Mouse (Mus musculus) MEL (cell line): Measurements from ENCODE around the gene Tnpo1. TPM values are rescaled to one million over a fixed set of nuclear protein-coding genes. Genes with fewer than 3 reads are reported as not detected.

Source experiments
- DNase-seq: peaks from one replicate; pipeline ENCODE4 v3.0.0; 2011; ENCODE audit warnings: low read depth, low spot score
- H3K27ac ChIP-seq: 2 replicates; pipeline ENCODE4 v1.5.1; 2012; ENCODE audit warnings: low read depth, mild to moderate bottlenecking, control low read depth, low read length, moderate library complexity; ENCODE audit not compliant: control insufficient read depth
- H3K27me3 ChIP-seq, 2 experiments: fragments of 150-350 bp in 1 of 2; sonication (generic) in 1 of 2; 2 replicates each; pipeline ENCODE4 v1.6.1; 2012; ENCODE audit warnings: low read length in 2 of 2, mild to moderate bottlenecking in 2 of 2, improper control_type of control experiment in 1 of 2, moderate library complexity in 1 of 2; ENCODE audit not compliant: insufficient read depth in 2 of 2, control insufficient read depth in 1 of 2
- H3K36me3 ChIP-seq, 2 experiments: 2 replicates each; pipeline ENCODE4 v1.6.1; 2012 to 2014; ENCODE audit warnings: low read length in 2 of 2, improper control_type of control experiment in 1 of 2, inconsistent platforms in 1 of 2, mild to moderate bottlenecking in 1 of 2; ENCODE audit not compliant: insufficient read depth in 2 of 2, control insufficient read depth in 1 of 2
- H3K4me1 ChIP-seq, 2 experiments: fragments of 150-350 bp in 1 of 2; sonication (generic) in 1 of 2; 2 replicates each; pipeline ENCODE4 v1.6.1; 2012; ENCODE audit warnings: low read length in 2 of 2, improper control_type of control experiment in 1 of 2, mild to moderate bottlenecking in 1 of 2; ENCODE audit not compliant: insufficient read depth in 2 of 2, control insufficient read depth in 1 of 2
- H3K4me3 ChIP-seq, 2 experiments: fragments of 150-350 bp in 1 of 2; sonication (generic) in 1 of 2; 2 replicates each; pipeline ENCODE4 v1.5.1; 2012; ENCODE audit warnings: low read depth in 2 of 2, low read length in 2 of 2, mild to moderate bottlenecking in 2 of 2, moderate library complexity in 2 of 2, control low read depth in 1 of 2, improper control_type of control experiment in 1 of 2; ENCODE audit not compliant: control insufficient read depth in 1 of 2, insufficient read depth in 1 of 2
- H3K79me2 ChIP-seq: 2 replicates; pipeline ENCODE4 v1.6.1; 2012; ENCODE audit warnings: mild to moderate bottlenecking, low read length, moderate library complexity; ENCODE audit not compliant: control insufficient read depth, poor library complexity, insufficient read depth
- H3K9ac ChIP-seq: 2 replicates; pipeline ENCODE4 v1.6.1; 2012; ENCODE audit warnings: low read depth, mild to moderate bottlenecking, control low read depth, low read length, moderate library complexity; ENCODE audit not compliant: control insufficient read depth, poor library complexity, severe bottlenecking
- H3K9me3 ChIP-seq: fragments of 150-350 bp; sonication (generic); replicated peaks from 2 replicates; pipeline ENCODE4 v1.6.1; 2012; ENCODE audit warnings: mild to moderate bottlenecking, low read length, improper control_type of control experiment, moderate library complexity; ENCODE audit not compliant: insufficient read depth
- CHD1 ChIP-seq: IDR thresholded peaks from 2 replicates; pipeline ENCODE4 v1.6.1; 2012; ENCODE audit warnings: low read depth, mild to moderate bottlenecking, inconsistent platforms, low read length, improper control_type of control experiment
- ELF1 ChIP-seq: IDR thresholded peaks from 2 replicates; pipeline ENCODE4 v1.6.1; 2014; ENCODE audit warnings: low read depth, mild to moderate bottlenecking, inconsistent platforms, low read length, improper control_type of control experiment, moderate library complexity
- ETS1 ChIP-seq: IDR thresholded peaks from 2 replicates; pipeline ENCODE4 v1.6.1; 2012; ENCODE audit warnings: low read depth, mild to moderate bottlenecking, inconsistent platforms, low read length, improper control_type of control experiment, moderate library complexity
- GATA1 ChIP-seq: IDR thresholded peaks from 2 replicates; pipeline ENCODE4 v1.6.1; 2011; ENCODE audit warnings: low read depth, low read length, improper control_type of control experiment
- HCFC1 ChIP-seq: IDR thresholded peaks from 2 replicates; pipeline ENCODE4 v1.6.1; 2012; ENCODE audit warnings: low read depth, mild to moderate bottlenecking, inconsistent platforms, low read length, improper control_type of control experiment, moderate library complexity
- KAT2A ChIP-seq: conservative IDR thresholded peaks from 2 replicates; pipeline ENCODE4 v1.6.1; 2012; ENCODE audit warnings: low read depth, low read length, improper control_type of control experiment, inconsistent platforms
- MAZ ChIP-seq: IDR thresholded peaks from 2 replicates; pipeline ENCODE4 v1.6.1; 2012; ENCODE audit warnings: low read depth, mild to moderate bottlenecking, inconsistent platforms, low read length, improper control_type of control experiment
- MXI1 ChIP-seq: IDR thresholded peaks from 2 replicates; pipeline ENCODE4 v1.6.1; 2011; ENCODE audit warnings: mild to moderate bottlenecking, low read depth, low read length, improper control_type of control experiment
- MYB ChIP-seq: IDR thresholded peaks from 2 replicates; pipeline ENCODE4 v1.6.1; 2011; ENCODE audit warnings: mild to moderate bottlenecking, low read depth, low read length, improper control_type of control experiment
- MYC ChIP-seq: IDR thresholded peaks from 2 replicates; pipeline ENCODE4 v1.6.1; 2011; ENCODE audit warnings: low read depth, mild to moderate bottlenecking, low read length, improper control_type of control experiment, moderate library complexity
- NELFE ChIP-seq: IDR thresholded peaks from 2 replicates; pipeline ENCODE4 v1.6.1; 2011; ENCODE audit warnings: low read depth, low read length, improper control_type of control experiment
- POLR2A ChIP-seq, 2 experiments: IDR thresholded peaks; 2 replicates each; pipeline ENCODE4 v1.6.1; 2011 to 2012; ENCODE audit warnings: low read length in 2 of 2, mild to moderate bottlenecking in 2 of 2, control low read depth in 1 of 2, improper control_type of control experiment in 1 of 2, low read depth in 1 of 2, moderate library complexity in 1 of 2; ENCODE audit not compliant: control insufficient read depth in 1 of 2, insufficient read depth in 1 of 2, poor library complexity in 1 of 2
- POLR2AphosphoS2 ChIP-seq: IDR thresholded peaks from 2 replicates; pipeline ENCODE4 v1.6.1; 2011; ENCODE audit warnings: low read length, improper control_type of control experiment
- RAD21 ChIP-seq: IDR thresholded peaks from 2 replicates; pipeline ENCODE4 v1.6.1; 2011; ENCODE audit warnings: mild to moderate bottlenecking, low read depth, low read length, improper control_type of control experiment
- SMC3 ChIP-seq: IDR thresholded peaks from 2 replicates; pipeline ENCODE4 v1.6.1; 2011; ENCODE audit warnings: low read depth, low read length, improper control_type of control experiment
- TAL1 ChIP-seq: IDR thresholded peaks from 2 replicates; pipeline ENCODE4 v1.6.1; 2012; ENCODE audit warnings: mild to moderate bottlenecking, inconsistent platforms, low read length, moderate library complexity, mixed read lengths
- UBTF ChIP-seq: IDR thresholded peaks from 2 replicates; pipeline ENCODE4 v1.6.1; 2012; ENCODE audit warnings: low read depth, mild to moderate bottlenecking, inconsistent platforms, low read length, improper control_type of control experiment, moderate library complexity, borderline replicate concordance; ENCODE audit not compliant: insufficient read depth
- ZC3H11A ChIP-seq: IDR thresholded peaks from 2 replicates; pipeline ENCODE4 v1.6.1; 2012; ENCODE audit warnings: low read depth, mild to moderate bottlenecking, inconsistent platforms, low read length, improper control_type of control experiment
- ZKSCAN1 ChIP-seq: IDR thresholded peaks from 2 replicates; pipeline ENCODE4 v1.6.1; 2012; ENCODE audit warnings: low read depth, mild to moderate bottlenecking, inconsistent platforms, low read length, improper control_type of control experiment, moderate library complexity
- polyA plus RNA-seq, 2 experiments: library from polyadenylated mRNA; stranded (reverse) in 1 of 2; unstranded in 1 of 2; fragments of >175 nt in 1 of 2; fragments of >200 nt in 1 of 2; gene quantifications; 2 replicates each; pipeline versions ENCODE4 v1.2.1 to v1.2.4; 2012; ENCODE audit warnings: low replicate concordance in 2 of 2, low read depth in 1 of 2; ENCODE audit not compliant: insufficient read length in 2 of 2, insufficient read depth in 1 of 2, missing spikeins in 1 of 2
- total RNA-seq: library from RNA; depleted of rRNA; stranded (reverse); fragments of 300-350 nt; gene quantifications from 2 replicates; pipeline ENCODE4 v1.2.3, GENCODE M21; 2012

The Tnpo1 gene
- total and polyA plus RNA-seq, 3 experiments: 48.0 to 123 (median 89.6) TPM

GRCm38 (mm10) chr13:98919695-98920094 is 6.5 kb downstream of the Tnpo1 start:
- Histone ChIP-seq H3K27ac (no peak overlapping the region), H3K27me3 (no peaks in the 10 kb centered on the region), H3K79me2 (peaks cover 57% of the 10 kb centered on the region), H3K4me3 (no peak overlapping the region), H3K9ac (no peak overlapping the region), H3K36me3 (peaks cover 1 to 8% of the 10 kb centered on the region in 2 experiments; a peak in 3 of 4 replicates), H3K4me1 (peaks cover 0 to 1% of the 10 kb centered on the region in 2 experiments; a peak in 2 of 4 replicates), H3K9me3 (no peaks in the 10 kb centered on the region)
- TF ChIP-seq POLR2AphosphoS2 (no peak), TAL1 (no peak), ELF1 (no peak), SMC3 (no peak), ZKSCAN1 (no peak), ZC3H11A (no peak), POLR2A (IDR thresholded peaks at IDR 0.05; ENCODE audit: control insufficient read depth in 1 of 2, insufficient read depth in 1 of 2, low read depth in 1 of 2, low read length in 2 of 2, poor library complexity in 1 of 2) (no peak), NELFE (no peak), HCFC1 (no peak), KAT2A (no peak), MYC (no peak), RAD21 (no peak)
- DNase-seq: no peak

- DNase-seq: no peak
- peaks cover 1 to 6% of the 10 kb centered on the region in 2 experiments; a peak in 3 of 4 replicates for H3K36me3 ChIP-seq
- no peak for TF ChIP-seq SMC3
- no peak for TF ChIP-seq KAT2A
- no peak for TF ChIP-seq CHD1
- no peak for TF ChIP-seq ETS1
- TF ChIP-seq TAL1: no peak
- H3K9ac ChIP-seq: no peak overlapping the region
- no peaks in the 10 kb centered on the region for H3K27me3 ChIP-seq
- H3K79me2 ChIP-seq: peaks cover 46% of the 10 kb centered on the region
- no peak overlapping the region for H3K27ac ChIP-seq
- no peak overlapping the region for H3K4me3 ChIP-seq
- peaks cover 4 to 6% of the 10 kb centered on the region in 2 experiments for H3K4me1 ChIP-seq
- no peaks in the 10 kb centered on the region for H3K9me3 ChIP-seq
Observed at GRCm38 (mm10) chr13:98917851-98918250, 8.3 kb downstream of the Tnpo1 start.

- no peaks in the 10 kb centered on the region for H3K9me3 ChIP-seq
- TF ChIP-seq HCFC1 (no peak), SMC3 (no peak), MYB (no peak), NELFE (no peak), UBTF (no peak), KAT2A (no peak), GATA1 (no peak), MAZ (no peak), MXI1 (no peak), RAD21 (no peak)
- no peaks in the 10 kb centered on the region for H3K27me3 ChIP-seq
- no peak overlapping the region for H3K27ac ChIP-seq
- H3K4me3 ChIP-seq: no peak overlapping the region
- no peak overlapping the region for H3K9ac ChIP-seq
- peaks cover 35% of the 10 kb centered on the region for H3K79me2 ChIP-seq
- peaks cover 5 to 7% of the 10 kb centered on the region in 2 experiments for H3K4me1 ChIP-seq
- peaks cover 0 to 8% of the 10 kb centered on the region in 2 experiments; a peak in 3 of 4 replicates for H3K36me3 ChIP-seq
- DNase-seq: no peak
Observed at GRCm38 (mm10) chr13:98915591-98915990, 10.6 kb downstream of the Tnpo1 start.
